Mouse (Mus musculus): ENCODE results near the gene Fryl.

DNA sequence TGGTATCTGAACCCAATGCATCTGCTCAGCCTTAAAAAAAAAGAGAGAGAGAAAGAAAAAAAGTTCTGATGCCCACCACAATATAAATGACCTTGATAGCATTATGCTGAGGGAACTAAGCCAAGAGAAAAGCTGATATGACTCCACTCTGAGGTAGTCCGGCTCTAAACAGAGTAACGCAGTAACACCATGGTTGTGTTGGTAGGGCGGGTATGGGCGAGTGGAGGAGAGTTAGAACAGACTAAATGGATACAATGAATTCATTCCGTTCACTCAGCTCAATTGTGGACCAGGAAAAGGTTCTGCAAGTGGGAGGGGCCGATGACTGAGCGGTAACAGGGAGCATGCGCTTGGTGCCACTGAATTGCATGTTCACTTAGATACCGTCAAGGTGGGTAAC, 40.4 kb downstream of the Fryl start:
- no peak for TF ChIP-seq POLR2A (IDR thresholded peaks at IDR 0.05; ENCODE audit: borderline replicate concordance, extremely low read depth, insufficient read depth, insufficient read length, poor library complexity, severe bottlenecking)
- TF ChIP-seq CTCF (IDR thresholded peaks at IDR 0.05; ENCODE audit: borderline replicate concordance, extremely low read depth, insufficient read depth, insufficient read length), result no peak

Data from brain, embryonic 14.5 days (tissue).